ENCODE assay signal across 8 mouse cellular contexts in genomic region chr4:42949676-42950051, GRCm38 (mm10). TPM values are rescaled to one million over a fixed set of nuclear protein-coding genes. Genes with fewer than 3 reads are reported as not detected.
DNase-seq lines count a peak whose midpoint lies in the region; ATAC-seq lines count a peak whose summit lies in the region.

Gene Dnajb5 (plus strand): TSS chr4:42949814.

- DNase-seq in T-cell, adult 2 months (ENCODE audit: low spot score) = peak; percentile 93
- DNase-seq in cerebellum, postnatal 36 days = peak; percentile 98 to 99
- peak; percentile 99 to 100 for DNase-seq in frontal cortex, postnatal 36 days (ENCODE audit: low spot score in 2 of 2)
- peak; percentile 99 for DNase-seq in left cerebral cortex, adult 11 months (ENCODE audit: low spot score)
- peak; percentile 99 for DNase-seq in lung, postnatal 4 days
- DNase-seq in retina, postnatal 7 days (ENCODE audit: low read depth, low spot score) = peak; percentile 91
- DNase-seq in urinary bladder, adult 2 months (ENCODE audit: low spot score) = peak; percentile 98

- peak within 1 kb of the TSS; percentile 93 for H3K9ac ChIP-seq in hindbrain, embryonic 15.5 days

- WGBS in hindbrain, embryonic 15.5 days = under 1% methylated on average over 37 of the region's 39 CpGs

- peak; percentile 95 for ATAC-seq in hindbrain, embryonic 15.5 days (ENCODE audit: low FRiP score, low read depth)

- peak within 1 kb of the TSS; percentile 76 for H3K4me3 ChIP-seq in hindbrain, embryonic 15.5 days

- H3K4me1 ChIP-seq in hindbrain, embryonic 15.5 days (replicated peaks) = peaks cover 82% of the 10 kb centered on the region

- H3K27me3 ChIP-seq in hindbrain, embryonic 15.5 days = no peaks in the 10 kb centered on the region

- H3K27ac ChIP-seq in hindbrain, embryonic 15.5 days (replicated peaks) = peak within 1 kb of the TSS; percentile 97

- H3K9me3 ChIP-seq in hindbrain, embryonic 15.5 days = no peaks in the 10 kb centered on the region

- no peaks in the 10 kb centered on the region for H3K36me3 ChIP-seq in hindbrain, embryonic 15.5 days

- peak within 1 kb of the TSS; percentile 76 for H3K4me2 ChIP-seq in hindbrain, embryonic 15.5 days

RNA-seq across cellular contexts. Expression of gene Dnajb5, which starts in this region (rescaled TPM):
- 36.7 and 46.3 TPM in 2 replicates for polyA plus RNA-seq in hindbrain, embryonic 15.5 days (2015; fragmentation: Nextera tagmentation; extraction: Ambion mirVana)
- polyA plus RNA-seq in urinary bladder, adult 2 months (2012; rRNA removed) = 26.1 and 46.1 TPM in 2 replicates

Comparison
In these comparisons a context has a peak if more than half of its experiments do, and no peak if none do; other contexts are left out.
1. Peak in every context shown above with its lines: DNase-seq, ATAC-seq, H3K4me3 ChIP-seq and H3K27ac ChIP-seq.